Mouse (Mus musculus): Measurements from ENCODE around the gene Chst1.

DNA sequence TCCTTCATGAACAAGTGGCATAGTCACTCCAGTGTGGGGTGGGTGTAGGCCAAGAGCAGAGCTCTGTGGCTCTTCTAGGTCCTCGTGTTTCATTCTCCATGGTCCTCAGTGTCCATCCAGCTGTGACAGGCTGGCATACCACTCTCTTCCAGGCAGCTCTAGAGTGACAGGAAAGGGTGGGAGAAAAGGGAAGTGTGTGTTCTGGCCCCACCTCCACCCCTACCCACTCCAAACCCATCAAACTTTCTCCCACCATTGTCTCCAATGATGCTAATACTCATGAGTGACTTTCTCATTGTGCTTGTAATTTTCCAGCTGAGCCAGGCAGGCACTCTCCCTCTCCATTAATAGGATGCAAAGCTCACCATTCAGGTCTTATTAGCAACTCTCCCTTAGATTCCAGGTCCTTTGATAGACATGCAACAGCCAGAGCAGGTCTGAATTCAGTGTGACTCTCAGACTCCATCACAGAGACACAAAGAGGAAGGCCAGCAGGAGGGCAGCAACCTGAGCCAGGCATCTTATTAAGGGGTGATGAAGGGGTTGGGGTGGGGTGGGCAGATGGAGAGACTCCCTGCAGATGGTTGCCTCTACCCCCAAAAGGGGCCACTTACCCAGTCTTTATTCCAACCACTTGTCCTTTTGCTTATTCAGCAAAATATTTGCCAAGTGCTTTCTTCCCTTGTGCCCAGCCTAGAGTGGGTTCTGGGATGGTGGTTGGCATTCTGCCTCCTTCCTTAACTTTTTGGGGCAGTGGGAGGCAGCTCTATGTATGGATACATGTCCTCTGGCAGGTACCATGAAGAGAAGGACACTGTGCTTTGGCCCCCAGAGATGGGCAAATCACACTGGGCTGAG lies 59.0 kb downstream of the Chst1 start:
- TF ChIP-seq POLR2A (IDR thresholded peaks at IDR 0.05; ENCODE audit: low read depth, low read length) (no peak), CTCF (IDR thresholded peaks at IDR 0.05; ENCODE audit: extremely low read depth, insufficient read length, insufficient replicate concordance, low read depth, low read length) (no peak)

All from small intestine, adult 2 months (tissue).